Mouse (Mus musculus) forebrain, embryonic 16.5 days (tissue): ENCODE measurements around the gene Gm43638. TPM values are rescaled to one million over a fixed set of nuclear protein-coding genes. Genes with fewer than 3 reads are reported as not detected.

Experiments used
- polyA plus RNA-seq: library from polyadenylated mRNA; unstranded; fragments of >200 nt; fragmentation: Nextera tagmentation; extraction: Ambion mirVana; gene quantifications from 2 replicates; pipeline ENCODE4 v1.2.1, GENCODE M21; 2015

Gene Gm43638
- polyA plus RNA-seq, 1 experiment from 2014 or later, result not detected

Other genes starting within 250 kb of the Gm43638 start
- not detected in 2 replicates for gene Ugt2b37, start 232.0 kb downstream of the Gm43638 start, polyA plus RNA-seq
- gene Ugt2a3, start 149.6 kb downstream of the Gm43638 start, polyA plus RNA-seq, result not detected in 2 replicates
- gene Ugt2b38, start 62.6 kb downstream of the Gm43638 start, polyA plus RNA-seq, result not detected in 2 replicates
- gene Ugt2a2, start 4.5 kb downstream of the Gm43638 start, polyA plus RNA-seq, result 0.30 and 0.52 TPM in 2 replicates
- 0.80 TPM in 1 of 2 replicates, not detected in the other for gene Ugt2a1, start 4.1 kb upstream of the Gm43638 start, polyA plus RNA-seq
- not detected in 2 replicates for gene Sult1b1, start 51.4 kb upstream of the Gm43638 start, polyA plus RNA-seq
- 0.50 TPM in 1 of 2 replicates, not detected in the other for gene Sult1d1, start 82.2 kb upstream of the Gm43638 start, polyA plus RNA-seq
- not detected in 2 replicates for gene Sult1e1, start 104.8 kb upstream of the Gm43638 start, polyA plus RNA-seq
- gene Csn1s1, start 179.4 kb upstream of the Gm43638 start, polyA plus RNA-seq, result not detected in 2 replicates
- gene Csn2, start 212.8 kb upstream of the Gm43638 start, polyA plus RNA-seq, result not detected in 2 replicates